Mouse (Mus musculus): ENCODE results near the gene Cdc42se2. TPM values are rescaled to one million over a fixed set of nuclear protein-coding genes. Genes with fewer than 3 reads are reported as not detected.

Cdc42se2 gene
- polyA plus RNA-seq, 1 experiment from 2014 or later: 32.3 TPM

GRCm38 (mm10) chr11:54811054-54811453 lies 23.6 kb upstream of the Cdc42se2 start:
- Histone ChIP-seq H3K27ac (replicated peaks) (no peak overlapping the region), H3K9me3 (ENCODE audit: control insufficient read depth, low read length) (no peaks in the 10 kb centered on the region), H3K4me2 (replicated peaks; ENCODE audit: low read depth) (no peak overlapping the region), H3K36me3 (ENCODE audit: control insufficient read depth, insufficient read depth, low read length) (no peaks in the 10 kb centered on the region), H3K9ac (ENCODE audit: low read length) (no peak overlapping the region), H3K27me3 (ENCODE audit: control insufficient read depth, insufficient read depth, low read length) (no peaks in the 10 kb centered on the region), H3K4me3 (ENCODE audit: low read depth, low read length) (no peak overlapping the region), H3K4me1 (replicated peaks; ENCODE audit: control insufficient read depth, insufficient read depth) (no peaks in the 10 kb centered on the region)
- TF ChIP-seq CTCF (IDR thresholded peaks at IDR 0.05; ENCODE audit: low read depth): no peak
- TF ChIP-seq EP300 (optimal IDR thresholded peaks at IDR 0.05): no peak
- 71% methylated on average over 3 of the region's 3 CpGs for WGBS
- no peak for DNase-seq (ENCODE audit: low spot score)
- no peak for ATAC-seq (ENCODE audit: low FRiP score, low TSS enrichment)

- WGBS: 65% methylated on average over 5 of the region's 5 CpGs
- ATAC-seq (ENCODE audit: low FRiP score, low TSS enrichment) (0 out of 2 replicates have a peak, but pooled peaks have one; percentile 21), DNase-seq (ENCODE audit: low spot score) (no peak)
- no peak overlapping the region for H3K9ac ChIP-seq (ENCODE audit: low read length)
- H3K36me3 ChIP-seq (ENCODE audit: control insufficient read depth, insufficient read depth, low read length): no peaks in the 10 kb centered on the region
- H3K9me3 ChIP-seq (ENCODE audit: control insufficient read depth, low read length): no peaks in the 10 kb centered on the region
- H3K4me1 ChIP-seq (replicated peaks; ENCODE audit: control insufficient read depth, insufficient read depth): no peaks in the 10 kb centered on the region
- no peak overlapping the region for H3K4me2 ChIP-seq (replicated peaks; ENCODE audit: low read depth)
- no peak overlapping the region for H3K27ac ChIP-seq (replicated peaks)
- H3K27me3 ChIP-seq (ENCODE audit: control insufficient read depth, insufficient read depth, low read length): no peaks in the 10 kb centered on the region
- no peak for TF ChIP-seq CTCF (IDR thresholded peaks at IDR 0.05; ENCODE audit: low read depth)
- TF ChIP-seq EP300 (optimal IDR thresholded peaks at IDR 0.05): no peak
- no peak overlapping the region for H3K4me3 ChIP-seq (ENCODE audit: low read depth, low read length)
These were observed 22.1 kb upstream of the Cdc42se2 start for GRCm38 (mm10) chr11:54809582-54809981.

GRCm38 (mm10) chr11:54808177-54808576 lies 20.7 kb upstream of the Cdc42se2 start:
- Histone ChIP-seq H3K27me3 (ENCODE audit: control insufficient read depth, insufficient read depth, low read length) (no peaks in the 10 kb centered on the region), H3K4me2 (replicated peaks; ENCODE audit: low read depth) (no peak overlapping the region), H3K4me3 (ENCODE audit: low read depth, low read length) (no peak overlapping the region), H3K36me3 (ENCODE audit: control insufficient read depth, insufficient read depth, low read length) (no peaks in the 10 kb centered on the region), H3K4me1 (replicated peaks; ENCODE audit: control insufficient read depth, insufficient read depth) (no peaks in the 10 kb centered on the region), H3K27ac (replicated peaks) (no peak overlapping the region), H3K9ac (ENCODE audit: low read length) (no peak overlapping the region), H3K9me3 (ENCODE audit: control insufficient read depth, low read length) (no peaks in the 10 kb centered on the region)
- 73% methylated on average over 4 of the region's 4 CpGs for WGBS
- TF ChIP-seq CTCF (IDR thresholded peaks at IDR 0.05; ENCODE audit: low read depth) (no peak), EP300 (optimal IDR thresholded peaks at IDR 0.05) (no peak)
- DNase-seq (ENCODE audit: low spot score): no peak
- ATAC-seq (ENCODE audit: low FRiP score, low TSS enrichment): no peak

- Histone ChIP-seq H3K4me1 (replicated peaks; ENCODE audit: control insufficient read depth, insufficient read depth) (no peaks in the 10 kb centered on the region), H3K4me2 (replicated peaks; ENCODE audit: low read depth) (no peak overlapping the region), H3K9ac (ENCODE audit: low read length) (no peak overlapping the region), H3K9me3 (ENCODE audit: control insufficient read depth, low read length) (no peaks in the 10 kb centered on the region), H3K27ac (replicated peaks) (no peak overlapping the region), H3K27me3 (ENCODE audit: control insufficient read depth, insufficient read depth, low read length) (no peaks in the 10 kb centered on the region), H3K4me3 (ENCODE audit: low read depth, low read length) (no peak overlapping the region), H3K36me3 (ENCODE audit: control insufficient read depth, insufficient read depth, low read length) (no peaks in the 10 kb centered on the region)
- no peak for TF ChIP-seq EP300 (optimal IDR thresholded peaks at IDR 0.05)
- TF ChIP-seq CTCF (IDR thresholded peaks at IDR 0.05; ENCODE audit: low read depth): no peak
- DNase-seq (ENCODE audit: low spot score) (no peak), ATAC-seq (ENCODE audit: low FRiP score, low TSS enrichment) (no peak)
- 76% methylated on average over 9 of the region's 9 CpGs for WGBS
These were observed 20.2 kb upstream of the Cdc42se2 start for GRCm38 (mm10) chr11:54807669-54808068.

GRCm38 (mm10) chr11:54806891-54807290 lies 19.4 kb upstream of the Cdc42se2 start:
- no peak for ATAC-seq (ENCODE audit: low FRiP score, low TSS enrichment)
- no peaks in the 10 kb centered on the region for H3K9me3 ChIP-seq (ENCODE audit: control insufficient read depth, low read length)
- H3K4me3 ChIP-seq (ENCODE audit: low read depth, low read length): no peak overlapping the region
- no peaks in the 10 kb centered on the region for H3K27me3 ChIP-seq (ENCODE audit: control insufficient read depth, insufficient read depth, low read length)
- H3K4me2 ChIP-seq (replicated peaks; ENCODE audit: low read depth): no peak overlapping the region
- no peaks in the 10 kb centered on the region for H3K36me3 ChIP-seq (ENCODE audit: control insufficient read depth, insufficient read depth, low read length)
- DNase-seq (ENCODE audit: low spot score): no peak
- TF ChIP-seq EP300 (optimal IDR thresholded peaks at IDR 0.05): no peak
- TF ChIP-seq CTCF (IDR thresholded peaks at IDR 0.05; ENCODE audit: low read depth): no peak
- WGBS: 80% methylated on average over 28 of the region's 28 CpGs
- H3K9ac ChIP-seq (ENCODE audit: low read length): no peak overlapping the region
- H3K27ac ChIP-seq (replicated peaks): no peak overlapping the region
- H3K4me1 ChIP-seq (replicated peaks; ENCODE audit: control insufficient read depth, insufficient read depth): no peaks in the 10 kb centered on the region

GRCm38 (mm10) chr11:54805196-54805595 lies 17.7 kb upstream of the Cdc42se2 start:
- WGBS: 73% methylated on average over 4 of the region's 4 CpGs
- Histone ChIP-seq H3K36me3 (ENCODE audit: control insufficient read depth, insufficient read depth, low read length) (no peaks in the 10 kb centered on the region), H3K27ac (replicated peaks) (no peak overlapping the region), H3K4me3 (ENCODE audit: low read depth, low read length) (no peak overlapping the region), H3K9ac (ENCODE audit: low read length) (no peak overlapping the region), H3K4me1 (replicated peaks; ENCODE audit: control insufficient read depth, insufficient read depth) (no peaks in the 10 kb centered on the region), H3K4me2 (replicated peaks; ENCODE audit: low read depth) (no peak overlapping the region), H3K9me3 (ENCODE audit: control insufficient read depth, low read length) (no peaks in the 10 kb centered on the region), H3K27me3 (ENCODE audit: control insufficient read depth, insufficient read depth, low read length) (no peaks in the 10 kb centered on the region)
- no peak for ATAC-seq (ENCODE audit: low FRiP score, low TSS enrichment)
- DNase-seq (ENCODE audit: low spot score): no peak
- TF ChIP-seq CTCF (IDR thresholded peaks at IDR 0.05; ENCODE audit: low read depth) (no peak), EP300 (optimal IDR thresholded peaks at IDR 0.05) (no peak)

Measured in stomach, postnatal 0 days (tissue).